22 mouse cellular contexts compared by ENCODE assay signal in the genomic region with DNA sequence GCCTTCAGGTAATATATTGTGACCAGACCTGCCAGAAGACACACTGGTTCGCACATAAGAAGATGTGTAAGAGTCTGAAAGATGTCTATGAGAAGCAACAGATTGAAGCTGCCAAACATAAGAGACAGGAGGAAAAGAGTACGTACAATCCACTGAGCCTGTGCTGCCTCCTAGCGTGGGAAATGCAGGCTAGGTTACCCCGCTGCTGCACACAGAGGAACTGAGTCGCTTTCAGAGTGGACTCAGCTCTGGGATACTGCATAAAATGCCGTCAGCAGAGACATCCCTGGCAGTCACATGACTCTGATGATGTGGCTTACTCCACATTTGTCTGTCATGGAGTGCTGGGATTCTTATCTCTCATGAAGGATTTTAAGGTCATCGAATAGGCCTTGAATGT. TPM values are rescaled to one million over a fixed set of nuclear protein-coding genes. Genes with fewer than 3 reads are reported as not detected.
"Had no signal": no experiment of that assay in that cellular context is flagged by ENCODE, and none has a peak within 500 bp of the region (broad histone marks: within the 10 kb centered on the region; RNA-seq: fewer than 3 reads in every experiment).

No protein-coding gene starts in this region.

- DNase-seq: kidney, adult 9 months; kidney, postnatal 14 days; kidney, postnatal 4 days; layer of hippocampus, postnatal 36 days; left cerebral cortex, postnatal 4 days; liver, postnatal 0 days; lung, postnatal 10 days; lung, postnatal 4 days; midbrain, embryonic 14.5 days; thymus, adult 18-20 months; thymus, postnatal 36 days had no signal

- H3K4me3 ChIP-seq: left cerebral cortex, adult 2 months; limb, embryonic 12.5 days; limb, embryonic 15.5 days; lung, embryonic 15.5 days had no signal

- H3K27ac ChIP-seq: left cerebral cortex, adult 2 months; limb, embryonic 12.5 days; limb, embryonic 15.5 days; liver, embryonic 14.5 days; lung, embryonic 15.5 days had no signal

RNA-seq across cellular contexts. Expression of a gene that starts 58.2 kb away (rescaled TPM):
- total RNA-seq: layer of hippocampus, adult 18-20 months; layer of hippocampus, postnatal 10 days; layer of hippocampus, postnatal 36 days; left cerebral cortex, adult 2 months; left cerebral cortex, postnatal 10 days; left cerebral cortex, postnatal 4 days; megakaryocyte progenitor cell, adult 5-6 weeks; megakaryocyte-erythroid progenitor cell, adult 5-6 weeks; midbrain, postnatal 0 days had no signal
